Mouse (Mus musculus) CD4-positive, CD25-positive, alpha-beta regulatory T cell, adult 4 months (primary cell): ENCODE data around the gene Cpsf4l. TPM values are rescaled to one million over a fixed set of nuclear protein-coding genes. Genes with fewer than 3 reads are reported as not detected.

ENCODE experiments used
- ATAC-seq: one replicate; pipeline ENCODE4 v1.8.0; 2017
- polyA plus RNA-seq, 2 experiments: library from polyadenylated mRNA; unstranded; fragments of 100-300 nt; shearing (Covaris generic); gene quantifications; one replicate each; pipeline ENCODE4 v1.2.1; 2017

Gene Cpsf4l
- polyA plus RNA-seq, 2 experiments from 2014 or later = 1.0 TPM; not detected in 1

DNA sequence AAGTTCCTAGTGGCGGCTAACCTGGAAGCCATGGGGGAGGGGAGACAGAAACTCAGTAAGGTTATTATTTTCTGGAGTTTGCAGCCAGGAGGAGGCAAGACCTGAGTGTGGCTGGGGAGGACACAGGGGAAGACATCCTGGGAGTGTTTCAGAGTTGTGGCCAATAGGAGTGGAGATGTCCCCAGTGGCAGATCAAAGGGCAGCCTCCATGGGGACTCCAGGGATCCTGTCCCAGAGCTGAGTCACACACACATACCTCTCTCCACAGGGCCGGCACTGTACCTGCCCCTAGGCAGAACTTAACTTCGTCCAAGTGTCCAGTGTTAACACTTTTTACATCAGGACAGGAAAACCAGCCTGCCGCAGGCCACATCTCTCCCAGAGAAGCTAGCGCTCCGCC is 25.3 kb upstream of the Cpsf4l start:
- ATAC-seq = no peak

DNA sequence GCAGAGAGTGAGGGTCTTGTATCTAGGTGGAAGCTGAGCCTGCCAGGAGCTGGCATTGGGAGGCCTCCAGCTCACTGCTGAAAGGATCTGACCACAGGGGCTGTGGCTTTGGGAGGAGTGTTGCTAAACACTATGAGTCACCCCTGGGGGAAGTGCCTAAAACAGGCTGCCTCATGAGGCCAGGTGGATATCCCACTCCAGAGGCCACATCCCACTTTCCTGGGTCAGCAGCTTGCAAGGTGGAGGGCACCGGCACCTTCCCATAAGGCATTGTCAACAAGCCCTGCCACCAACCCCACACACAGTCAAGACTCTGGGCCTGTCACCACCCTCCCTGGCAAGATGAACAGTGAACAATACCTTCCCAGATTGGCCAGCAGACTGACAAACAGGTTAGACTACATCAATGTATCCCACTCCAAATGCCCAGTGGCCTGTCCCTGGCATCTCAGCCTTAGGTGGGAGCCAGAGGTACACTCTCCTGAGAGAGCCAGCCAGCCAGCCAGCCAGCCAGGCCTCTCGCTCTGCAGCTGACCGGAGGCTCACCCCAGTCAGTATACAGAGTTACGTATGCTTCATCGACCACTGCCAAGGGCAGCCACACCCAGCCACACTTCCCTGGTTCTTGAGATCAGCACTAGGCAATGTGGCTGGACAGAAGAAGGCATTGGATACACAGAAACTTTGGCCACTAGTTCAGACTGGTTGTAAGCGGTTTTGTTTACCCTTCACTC is 24.0 kb upstream of the Cpsf4l start:
- no peak for ATAC-seq

DNA sequence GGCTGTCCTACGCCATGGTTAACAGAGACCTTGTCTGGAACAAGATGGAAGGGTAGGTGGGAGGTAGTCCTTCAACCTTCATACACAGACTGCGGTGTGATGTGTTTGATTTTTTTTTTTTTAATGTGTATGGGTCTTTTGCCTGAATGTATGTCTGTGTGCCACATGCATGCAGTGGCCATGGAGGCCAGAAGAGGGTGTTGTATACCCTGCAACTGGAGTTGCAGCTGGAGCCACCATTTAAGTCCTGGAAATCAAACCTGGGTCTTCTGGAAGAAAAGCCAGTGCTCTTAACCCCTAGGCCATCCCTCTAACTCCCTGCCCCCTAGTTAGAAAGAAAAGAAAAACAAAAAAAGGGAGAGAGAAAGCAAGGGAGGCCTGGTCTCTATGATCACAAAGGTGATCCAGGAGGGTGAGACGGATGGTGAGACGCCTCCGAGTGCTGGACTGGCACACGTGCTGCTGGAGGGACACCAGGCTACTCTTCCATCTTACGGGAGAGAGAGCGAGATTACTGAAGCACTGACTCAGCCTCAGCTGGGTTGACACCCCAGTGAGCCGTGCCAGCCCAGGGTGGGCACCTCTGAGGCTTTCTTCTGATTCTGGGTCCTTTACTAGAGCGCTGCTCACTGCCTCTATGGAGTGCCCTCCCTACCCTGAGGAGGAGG is 22.3 kb upstream of the Cpsf4l start:
- ATAC-seq = no peak

DNA sequence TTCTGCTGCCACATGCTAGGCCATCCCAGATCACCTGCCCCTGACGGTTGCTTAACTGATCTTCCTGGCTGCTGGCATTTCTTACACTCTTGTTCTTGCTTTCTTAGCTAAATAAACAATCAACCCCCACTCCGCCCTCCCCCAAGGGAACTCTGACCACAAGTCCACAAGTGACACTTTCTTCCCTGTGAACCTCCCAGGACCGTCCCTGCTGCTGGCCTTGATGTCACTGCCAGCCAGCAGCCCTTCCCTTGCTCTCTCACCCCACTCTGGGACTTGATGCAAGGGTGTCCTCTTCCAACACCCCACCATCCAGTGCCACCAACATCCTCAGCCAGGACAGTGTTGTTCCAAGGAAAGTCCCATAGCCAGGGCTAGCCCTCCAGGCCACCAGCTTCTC is 21.1 kb upstream of the Cpsf4l start:
- ATAC-seq = no peak

DNA sequence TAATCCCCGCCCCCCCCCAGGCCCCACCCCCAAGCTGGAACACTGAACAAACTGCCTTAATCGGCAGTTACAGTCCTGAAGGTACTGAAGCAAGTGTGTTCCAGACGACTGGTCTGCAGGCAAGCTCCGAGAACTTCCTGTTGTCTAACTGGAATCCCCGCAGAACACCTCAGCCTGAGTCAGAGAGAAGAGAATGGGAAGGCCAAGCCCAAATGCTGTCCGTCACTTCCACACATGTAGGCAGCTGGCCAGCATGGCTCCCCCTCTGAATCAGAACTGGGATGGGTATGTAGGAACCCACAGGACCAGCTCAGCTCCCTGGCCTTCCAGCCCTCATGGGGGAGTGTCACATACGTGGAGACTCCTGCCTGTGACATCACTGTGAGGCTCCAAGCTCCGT is 20.1 kb upstream of the Cpsf4l start:
- no peak for ATAC-seq

DNA sequence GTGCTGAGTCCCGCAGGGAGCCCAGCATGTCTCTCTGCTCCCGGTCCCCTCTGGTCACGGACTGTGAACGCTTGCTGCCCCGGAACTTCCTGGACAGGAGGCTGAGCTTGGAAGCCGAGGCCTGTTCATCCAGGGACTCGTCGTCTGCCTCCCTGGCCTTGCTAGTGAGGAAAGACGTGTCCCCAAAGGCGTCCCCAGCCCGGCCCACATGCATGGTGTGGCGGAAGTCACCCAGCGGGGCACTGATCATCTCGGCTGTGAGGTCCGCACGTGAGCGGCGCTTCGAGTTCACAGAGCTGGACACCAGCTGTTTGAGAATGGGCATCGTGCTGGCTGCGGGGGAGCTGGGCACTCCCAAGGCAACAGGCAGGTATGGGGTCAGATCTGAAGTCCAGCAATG is 19.4 kb upstream of the Cpsf4l start:
- ATAC-seq = no peak

DNA sequence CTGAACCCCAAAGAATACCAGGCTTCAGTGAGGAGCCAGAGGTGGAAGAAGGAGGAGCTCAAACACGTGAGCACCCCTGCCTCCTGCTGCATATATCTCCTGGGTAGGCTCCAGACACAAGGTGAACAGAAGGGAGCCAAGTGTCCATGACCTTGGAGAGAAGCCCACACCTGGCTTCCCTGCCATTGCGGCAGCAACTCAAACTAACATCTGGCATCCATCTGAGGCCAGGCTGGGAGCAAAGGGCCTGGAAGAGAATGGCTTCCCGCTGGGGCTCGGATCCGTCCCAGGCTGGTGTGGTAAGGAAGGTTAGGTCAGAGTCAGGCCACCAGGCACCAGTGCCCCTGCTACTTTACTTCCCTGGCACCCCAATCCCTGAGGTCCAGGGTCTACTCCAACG is 18.2 kb upstream of the Cpsf4l start:
- ATAC-seq = no peak

DNA sequence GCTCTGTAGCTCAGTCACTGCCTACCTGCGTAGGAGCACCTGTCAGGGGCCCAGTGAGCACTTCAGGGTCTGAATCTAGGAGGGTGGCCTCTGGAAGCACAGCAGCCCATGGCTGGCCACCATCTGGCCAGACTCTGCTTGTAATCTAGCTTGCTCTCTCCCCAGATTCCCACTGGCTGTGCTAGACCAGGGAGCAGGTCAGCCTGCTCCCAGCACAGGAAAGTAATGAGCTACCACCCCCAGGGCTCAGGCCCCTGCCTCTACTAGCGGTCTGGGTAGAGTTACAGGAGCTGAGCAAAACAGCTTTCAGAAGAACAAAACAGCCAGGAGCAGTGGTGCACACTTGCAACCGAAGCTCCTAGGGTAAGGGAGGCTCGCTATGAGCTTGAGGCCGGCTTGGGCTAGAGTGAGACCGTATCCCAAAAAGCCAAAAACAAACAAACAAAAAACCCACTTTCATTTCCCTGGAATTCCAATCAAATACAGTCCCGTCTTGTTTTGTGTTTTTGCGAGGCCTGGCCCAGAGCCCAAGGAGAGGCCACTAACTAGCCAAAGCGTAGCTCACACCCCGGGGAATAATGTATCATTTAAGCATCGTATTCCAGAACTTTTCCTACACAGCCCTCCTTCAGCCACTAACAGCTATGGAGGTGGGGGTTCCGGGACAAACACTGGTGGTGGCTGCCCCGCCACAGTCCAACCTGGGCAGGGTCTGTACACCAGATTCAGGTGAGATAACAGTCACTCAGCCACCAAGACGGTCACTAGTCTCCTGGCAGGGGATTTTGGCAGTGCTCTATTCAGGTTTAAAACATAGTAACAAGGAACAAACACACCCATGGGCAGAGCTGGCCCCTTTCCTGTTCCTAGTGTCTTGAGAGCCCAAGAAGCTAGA is 17.4 kb upstream of the Cpsf4l start:
- ATAC-seq = no peak

DNA sequence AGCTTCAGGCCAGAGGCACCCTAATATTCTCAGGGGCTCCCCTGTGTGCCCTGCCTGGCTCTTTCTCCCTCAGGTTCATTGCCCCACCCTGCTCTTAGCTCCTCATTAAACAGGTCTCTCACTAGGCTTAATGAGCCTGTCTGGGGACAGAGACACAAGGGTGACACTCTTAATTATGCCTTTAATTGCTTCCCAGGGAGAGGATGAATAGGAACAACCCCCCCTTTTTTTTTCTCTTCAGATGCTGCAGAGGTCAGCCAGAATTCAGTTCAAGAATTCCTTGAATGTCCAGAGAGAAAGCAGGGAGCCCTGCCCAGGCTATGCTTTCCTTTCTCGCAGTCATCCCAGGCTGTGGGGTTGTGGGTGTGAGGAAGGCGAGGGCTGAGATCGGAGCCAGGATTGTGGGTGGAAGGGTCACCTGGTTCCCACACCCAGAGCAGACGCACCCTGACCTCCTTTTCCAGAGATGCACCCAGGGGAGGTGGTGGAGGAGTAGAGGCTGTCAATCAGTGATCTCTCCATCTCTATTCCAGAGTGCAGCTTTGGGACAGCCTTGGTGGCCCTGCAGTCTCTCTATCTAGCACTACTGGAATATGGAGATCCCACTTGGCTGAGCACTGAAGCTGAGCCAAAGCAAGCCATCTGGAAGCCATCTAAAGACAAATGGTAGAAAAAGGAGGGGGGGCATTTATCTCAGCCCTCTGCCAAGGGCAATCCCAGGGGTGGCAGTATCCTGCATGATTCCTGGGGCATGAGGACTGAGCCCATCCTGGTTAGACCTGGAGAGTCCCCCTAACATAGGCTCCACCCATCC is 15.6 kb upstream of the Cpsf4l start:
- no peak for ATAC-seq

DNA sequence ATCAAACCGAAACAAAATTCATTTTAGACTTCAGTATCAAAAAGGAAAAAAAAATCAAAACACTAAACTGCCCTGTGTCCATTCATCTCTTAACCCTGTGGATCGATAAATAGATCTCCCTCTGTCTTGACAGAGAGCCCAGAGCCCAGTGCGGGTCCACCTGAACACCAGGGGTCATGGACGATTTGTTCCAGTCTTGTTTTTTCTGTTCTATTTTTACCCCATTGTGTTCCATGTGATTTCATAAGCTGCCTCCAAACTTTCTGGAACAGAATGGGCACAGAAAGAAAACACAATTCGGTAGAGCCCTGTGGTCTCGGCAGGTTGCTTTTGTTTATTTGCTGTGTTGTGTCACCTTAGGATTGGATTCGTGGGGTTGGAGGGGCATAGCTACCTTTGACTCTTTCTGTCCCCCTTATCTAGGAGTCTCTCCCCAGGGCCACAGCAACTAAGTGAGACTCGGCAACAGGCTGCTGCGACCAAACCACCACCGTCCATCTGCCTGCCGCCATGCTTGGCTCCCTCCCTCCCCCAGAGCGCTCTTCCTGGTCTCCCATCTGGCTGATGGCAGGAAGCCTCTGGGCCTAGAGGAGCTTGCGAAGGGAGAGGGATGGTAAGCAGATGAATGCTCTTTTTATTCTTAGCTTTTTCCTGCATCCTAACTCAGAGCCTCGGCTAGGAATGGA is 12.7 kb upstream of the Cpsf4l start:
- ATAC-seq = no peak

DNA sequence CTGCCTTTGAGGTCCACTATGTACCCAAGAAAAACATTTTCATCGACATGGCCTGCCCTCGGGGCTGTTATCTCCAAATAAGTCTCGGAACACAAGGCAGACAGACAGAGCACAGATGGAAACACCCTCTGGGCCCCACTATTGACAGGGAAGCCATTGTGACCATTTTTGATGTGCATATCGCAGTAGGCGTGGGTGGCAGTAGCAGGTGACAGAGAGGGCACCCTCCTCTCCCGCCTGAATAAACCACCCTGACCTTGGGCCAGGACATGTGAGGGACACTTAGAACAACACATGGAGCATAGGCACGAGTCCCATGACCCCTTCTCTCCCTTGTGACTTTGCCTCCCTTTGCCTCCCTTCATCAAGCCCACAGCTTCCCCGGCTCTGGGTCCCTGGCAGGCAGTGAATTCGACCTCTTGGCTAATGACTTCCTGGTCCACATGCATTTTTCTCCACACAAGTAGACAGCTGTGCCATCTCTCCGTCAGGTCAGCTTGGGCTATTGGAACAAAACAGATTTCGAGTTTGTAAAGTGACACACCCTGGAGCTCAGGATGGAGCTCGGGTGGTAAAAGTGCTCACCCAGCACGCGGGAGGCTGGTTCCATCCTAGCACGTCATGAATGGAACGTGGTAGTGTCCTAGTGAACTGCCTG is 8.1 kb upstream of the Cpsf4l start:
- ATAC-seq = no peak

DNA sequence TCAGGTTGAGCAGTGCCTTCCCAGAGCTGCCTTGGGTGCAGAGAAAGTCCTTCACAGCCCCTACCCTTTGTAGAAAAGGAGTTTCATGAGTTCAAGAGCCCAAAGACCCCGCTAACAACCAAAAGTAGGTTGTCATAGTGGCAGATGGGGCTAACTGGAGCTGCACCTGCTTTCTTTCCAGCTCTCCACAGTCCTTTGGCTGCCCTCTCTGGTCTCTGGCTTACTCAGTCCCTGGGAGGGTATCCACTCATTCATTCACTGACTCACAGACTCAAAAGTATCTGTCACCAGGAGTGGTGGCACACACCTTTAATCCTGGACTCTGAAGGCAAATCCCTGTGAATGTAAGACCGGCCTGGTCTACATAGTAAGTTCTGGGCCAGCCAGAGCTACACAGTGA is 6.3 kb upstream of the Cpsf4l start:
- ATAC-seq = no peak

DNA sequence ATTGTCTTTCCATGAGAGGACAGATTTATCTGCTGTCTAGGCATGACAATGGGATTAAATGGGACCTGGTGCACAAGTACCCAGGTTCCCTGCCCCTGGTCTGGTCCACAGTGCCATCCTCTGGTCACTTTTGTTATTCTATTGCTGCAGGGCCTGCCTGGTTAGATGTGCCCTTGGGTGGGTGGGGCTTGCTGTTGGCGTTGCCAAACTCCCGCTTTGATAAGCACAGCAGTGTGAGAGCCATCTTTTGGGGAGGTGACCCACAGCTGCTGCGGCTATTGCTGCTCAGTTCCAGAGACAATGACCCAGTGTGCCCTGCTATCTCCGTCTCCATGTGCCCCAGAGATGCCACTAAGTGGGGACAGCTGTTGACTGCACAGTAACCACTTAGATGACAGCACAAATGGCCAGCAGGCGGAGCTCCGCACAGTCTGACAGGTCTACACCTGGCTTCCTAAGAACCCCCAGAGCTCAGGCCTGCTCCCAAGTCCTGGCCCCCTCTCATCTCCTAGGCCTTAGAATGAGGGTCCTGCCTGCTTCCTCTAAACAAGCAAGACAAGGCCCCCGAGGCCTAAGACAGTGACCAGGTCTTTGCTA is 5.4 kb upstream of the Cpsf4l start:
- no peak for ATAC-seq

DNA sequence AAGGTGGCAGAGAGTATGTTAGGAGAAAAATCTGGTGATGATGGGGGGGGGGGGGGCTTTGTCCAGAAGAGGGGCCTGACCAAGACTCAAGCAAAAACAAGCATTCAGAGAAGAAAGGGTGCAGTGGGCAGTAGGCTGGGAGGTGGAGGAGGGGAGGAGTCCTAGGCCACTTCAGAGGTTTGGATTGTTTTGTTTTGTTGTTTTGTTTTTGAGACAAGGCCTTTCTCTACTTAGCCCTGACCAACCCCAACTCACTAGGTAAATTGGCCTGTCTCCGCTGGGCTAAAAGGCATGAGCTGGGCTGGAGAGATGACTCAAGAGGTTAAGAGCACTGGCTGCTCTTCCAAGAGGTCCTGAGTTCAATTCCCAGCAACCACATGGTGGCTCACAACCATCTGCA is 1.2 kb upstream of the Cpsf4l start:
- no peak for ATAC-seq

DNA sequence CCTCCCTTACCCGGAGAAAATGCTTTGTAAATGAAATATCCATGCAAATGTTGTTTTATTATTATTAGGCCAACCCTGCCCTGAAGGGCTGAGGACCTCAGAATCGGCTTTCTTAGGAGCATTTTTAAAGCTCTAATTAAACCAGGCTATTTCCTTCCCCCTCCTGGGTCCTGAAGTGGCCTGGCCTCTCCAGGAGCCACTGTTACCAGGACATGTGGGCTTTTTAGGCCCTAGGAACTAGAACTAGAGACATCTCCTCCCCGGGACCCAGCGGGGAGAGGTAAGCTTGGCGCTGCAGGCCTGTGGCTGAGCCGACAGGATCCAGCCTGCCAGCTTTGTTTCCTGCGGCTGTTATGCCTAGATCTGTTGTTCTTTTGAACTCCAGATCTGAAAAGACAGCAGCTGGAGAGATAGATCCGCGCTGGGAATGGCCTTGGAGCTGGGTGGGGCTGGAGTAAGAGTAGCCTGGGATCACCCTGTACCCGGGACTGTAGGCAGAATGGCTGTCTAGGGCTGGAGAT is 500 bp upstream of the Cpsf4l start:
- no peak for ATAC-seq

DNA sequence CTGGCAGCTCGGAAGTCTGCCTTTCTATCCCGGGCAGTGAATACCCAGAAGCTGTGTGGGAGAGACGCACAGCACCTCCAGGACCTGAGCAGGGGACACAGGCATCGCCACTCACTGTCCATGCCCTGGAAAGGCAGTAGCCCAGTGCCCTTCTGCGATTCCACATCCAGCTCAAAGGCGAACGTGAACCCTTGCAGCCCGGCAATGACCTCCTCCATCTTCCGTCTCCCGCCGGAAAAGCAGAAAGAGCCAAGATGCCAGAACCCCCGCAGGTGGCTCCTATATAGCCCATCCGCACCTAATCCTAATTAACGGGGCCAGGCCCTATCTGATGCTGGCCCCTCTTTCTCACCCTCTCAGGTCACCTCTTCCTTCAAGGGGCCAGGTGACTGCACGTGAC is 545 bp downstream of the Cpsf4l start:
- no peak for ATAC-seq

DNA sequence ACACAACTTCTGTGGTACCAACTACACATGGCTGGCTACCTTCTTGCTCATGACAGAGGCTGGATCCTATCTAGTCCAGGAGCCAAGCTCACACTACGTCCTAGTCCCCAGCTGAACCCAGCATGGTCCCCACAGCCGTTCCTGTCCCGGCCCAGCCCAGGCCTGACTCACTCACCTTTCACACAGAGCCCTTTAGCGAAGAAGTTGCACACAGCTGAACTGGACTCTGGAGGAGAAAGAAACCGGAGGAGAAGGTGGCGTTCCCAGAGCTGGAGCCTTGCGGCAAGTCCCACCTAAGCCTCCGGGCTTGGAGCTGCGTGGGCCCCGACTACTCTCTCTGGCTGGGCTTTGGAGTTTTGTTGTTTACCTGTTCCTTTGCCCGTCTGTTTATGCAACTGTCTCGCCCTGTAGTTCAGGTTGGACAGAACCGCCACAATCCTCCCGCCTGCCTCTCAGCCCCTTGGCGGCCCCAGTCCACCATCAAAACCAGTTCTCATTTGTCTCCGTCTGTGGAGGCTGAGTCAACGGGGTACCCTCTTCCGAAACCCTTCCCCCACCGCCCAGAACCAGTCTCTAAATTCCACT is 1.1 kb downstream of the Cpsf4l start:
- no peak for ATAC-seq

DNA sequence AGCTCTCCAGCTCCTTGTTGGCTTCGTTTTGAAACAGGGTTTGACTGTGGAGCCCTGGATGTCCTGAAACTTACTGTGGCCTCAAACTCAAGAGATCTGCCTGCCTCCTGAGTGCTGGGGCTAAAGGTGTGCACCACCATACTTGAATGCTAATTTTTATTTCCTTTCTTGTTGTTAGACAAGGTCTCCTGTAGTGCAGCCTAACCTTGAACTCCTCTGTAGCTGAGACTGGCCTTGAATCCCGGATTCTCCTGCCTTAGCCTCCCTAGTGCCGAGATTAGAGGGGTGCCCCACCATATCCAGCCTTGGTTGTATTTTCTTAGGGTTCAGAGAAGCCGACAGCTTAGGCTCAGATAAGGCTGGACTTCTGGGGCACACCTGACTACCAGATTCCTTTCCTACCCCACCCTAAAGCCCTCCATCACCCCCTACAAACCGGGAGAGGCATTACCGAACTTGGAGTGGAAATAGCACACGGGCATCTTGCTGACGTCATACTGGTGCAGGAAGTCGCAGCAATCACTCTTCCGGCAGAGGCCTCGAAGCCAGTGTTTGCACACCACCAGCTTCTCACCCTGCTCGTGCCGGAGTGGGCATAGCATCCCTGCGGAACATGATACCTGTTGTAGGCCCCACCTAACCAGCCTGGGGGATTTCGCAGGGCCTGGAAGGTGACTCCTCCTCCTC is 3.7 kb downstream of the Cpsf4l start:
- no peak for ATAC-seq

DNA sequence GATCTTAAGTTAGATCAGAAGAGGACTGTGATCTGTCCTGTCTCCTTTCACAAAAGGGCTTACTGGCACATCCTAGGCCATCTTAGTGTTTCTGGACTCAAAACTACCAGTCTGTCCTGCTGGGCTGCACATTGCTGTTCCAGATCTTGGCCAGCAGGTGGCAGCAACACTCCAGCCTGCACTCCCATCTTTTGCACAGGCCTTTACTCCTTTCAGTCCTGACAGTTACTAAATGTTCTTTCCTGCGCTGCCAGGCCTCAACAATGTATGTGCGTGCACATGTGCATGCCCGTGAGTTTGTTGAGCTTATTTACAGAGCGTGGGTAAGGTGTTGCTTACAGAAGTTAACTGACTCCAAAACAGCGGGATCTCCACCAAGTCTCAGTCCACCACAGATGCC is 6.1 kb downstream of the Cpsf4l start:
- ATAC-seq = peak; percentile 80

DNA sequence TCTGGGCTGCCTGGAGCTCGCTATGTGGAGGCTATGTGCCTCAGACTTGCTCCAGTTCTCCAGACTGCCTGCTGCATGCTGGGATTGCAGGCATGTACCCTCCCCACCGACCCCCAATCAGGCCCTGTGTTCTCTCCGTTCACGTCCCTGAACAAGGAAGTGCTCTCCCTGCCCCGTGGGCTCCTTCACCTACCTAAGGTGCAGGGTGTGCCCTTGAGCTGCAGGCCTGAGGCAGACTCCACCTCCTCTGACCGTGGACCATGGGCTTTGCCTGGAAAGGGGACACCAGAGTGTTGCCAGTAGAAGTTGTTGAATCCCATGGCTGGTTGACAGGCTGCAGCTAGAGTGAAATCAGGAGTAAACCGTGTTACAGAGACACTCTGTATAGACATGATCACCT is 10.2 kb downstream of the Cpsf4l start:
- ATAC-seq = no peak
